Mouse (Mus musculus) layer of hippocampus, adult 9-11 months (tissue): ENCODE measurements around the gene Gpr142.
A peak's percentile ranks its signal among the peaks of the same experiment; 100 is the strongest.

ENCODE experiments used
- DNase-seq: peaks from one replicate; pipeline ENCODE4 v3.0.0; 2022

The Gpr142 gene

GRCm38 (mm10) chr11:114798624-114799023 is at the start of gene Gpr142:
Gene Gpr142 (plus strand): TSS chr11:114798924.
- no peak for DNase-seq

DNA sequence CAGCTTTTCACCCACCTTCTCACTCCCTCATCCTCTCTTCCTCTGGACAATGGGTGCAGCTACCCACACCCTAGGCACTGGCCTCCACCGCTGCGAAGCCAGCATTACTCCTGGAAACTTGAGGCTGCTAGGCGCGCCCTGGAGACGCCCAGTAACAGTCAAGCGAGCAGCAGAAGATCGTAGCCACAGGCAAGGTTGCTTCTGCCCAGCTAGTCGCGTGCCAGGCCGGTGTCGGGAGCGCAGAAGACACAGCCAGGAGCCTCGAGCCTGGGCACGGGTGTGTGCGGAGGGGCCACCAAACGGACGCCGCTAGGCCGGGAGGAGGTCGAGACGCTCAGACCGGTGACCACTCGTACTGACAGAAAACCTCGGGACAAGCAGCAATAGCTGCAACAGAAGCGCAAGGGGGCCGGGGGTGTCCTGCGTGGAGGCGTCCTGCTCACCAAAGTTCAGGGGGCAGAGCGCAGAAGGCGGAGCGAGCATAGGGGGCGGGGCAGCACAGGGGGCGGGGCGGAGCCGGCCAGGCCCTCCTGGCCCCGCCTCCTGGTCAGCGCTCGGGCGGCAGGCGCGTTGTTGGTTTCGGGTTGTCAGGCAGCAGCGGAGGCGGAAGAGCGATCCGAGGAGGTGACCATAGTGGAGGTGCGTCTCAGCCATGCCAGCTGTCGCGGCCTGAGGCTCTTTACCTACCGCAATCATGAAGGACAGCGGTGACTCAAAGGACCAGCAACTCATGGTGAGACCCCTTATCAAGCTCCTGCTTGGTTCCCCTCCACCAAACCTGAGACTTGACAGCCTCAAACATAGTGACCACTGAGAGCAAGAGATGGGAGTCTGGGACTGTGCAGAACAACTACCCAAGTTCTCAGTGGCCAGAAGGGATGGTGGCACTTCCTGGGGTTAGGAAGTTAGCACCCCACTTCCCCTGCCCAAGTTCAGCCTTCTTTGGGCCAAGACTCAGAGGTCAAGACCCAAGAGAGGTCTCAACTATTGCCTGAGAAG is 33.6 kb upstream of the Gpr142 start, which contains the start of gene Kif19a:
Gene Kif19a (plus strand): TSS at position 569 of the 999 bp plus-strand sequence.
- DNase-seq: no peak

- no peak for DNase-seq
Observed at GRCm38 (mm10) chr11:114769911-114770310, 28.8 kb upstream of the Gpr142 start.

DNA sequence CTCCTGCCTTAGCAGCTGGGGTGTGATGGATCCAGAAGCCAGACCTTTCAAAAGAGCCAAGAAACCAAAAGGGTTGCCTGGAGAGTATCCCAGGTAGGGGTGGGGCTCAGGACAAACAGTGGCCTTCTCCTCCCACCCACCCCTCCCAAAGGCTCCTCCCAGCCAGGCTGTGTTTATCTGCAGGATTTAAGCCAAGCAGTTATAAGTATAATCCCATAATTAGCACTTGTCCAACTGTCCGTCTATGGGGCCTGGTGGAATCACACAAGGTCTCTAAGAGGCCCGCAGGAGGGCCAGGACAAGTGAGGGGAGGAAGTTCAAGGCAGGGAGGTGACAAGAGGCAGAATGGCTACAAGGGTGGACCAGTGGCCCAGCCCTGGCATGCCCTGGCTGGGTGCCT is 26.8 kb upstream of the Gpr142 start:
- no peak for DNase-seq

DNA sequence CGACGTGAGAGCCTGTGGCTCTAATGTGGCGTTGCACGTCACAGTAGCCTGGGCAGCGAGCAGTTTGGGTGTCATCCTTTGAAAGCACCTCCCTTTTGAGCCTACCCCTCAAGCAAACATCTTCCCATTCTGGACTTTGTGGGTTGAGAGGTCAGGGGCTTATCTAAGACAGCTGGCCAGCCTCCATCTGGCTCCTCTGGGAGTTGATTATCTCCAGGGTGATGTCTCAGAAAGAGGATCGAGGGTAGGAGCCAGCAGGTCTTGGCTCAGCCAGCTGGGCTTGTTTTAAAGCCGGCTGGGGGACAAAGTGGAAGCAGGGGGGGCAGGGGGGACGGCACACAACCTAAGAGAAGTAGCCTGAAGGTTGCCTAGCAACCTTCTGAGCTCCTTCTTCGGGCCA is 18.6 kb upstream of the Gpr142 start:
- no peak for DNase-seq

DNA sequence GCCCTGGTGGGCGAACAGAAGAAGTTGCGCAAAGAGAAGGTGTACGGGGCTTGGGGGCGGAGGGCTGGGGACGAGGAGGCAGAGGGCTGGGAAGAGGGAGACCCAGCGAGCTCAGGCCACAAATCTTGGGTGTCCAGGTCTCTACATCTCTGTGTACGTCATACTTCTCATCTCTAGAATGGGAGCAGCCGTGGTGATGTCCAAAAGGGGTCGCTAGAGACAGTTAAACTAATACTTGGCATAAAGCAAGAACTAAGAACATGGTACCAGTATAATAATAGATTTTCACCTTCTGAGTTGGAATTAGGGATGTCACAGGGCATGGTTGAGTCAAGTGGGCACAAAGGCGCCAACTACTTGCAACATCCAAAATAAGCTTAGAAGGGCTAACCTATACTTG is 12.8 kb upstream of the Gpr142 start:
- DNase-seq: no peak

- peak; percentile 23 for DNase-seq
Observed at GRCm38 (mm10) chr11:114786326-114786725, 12.4 kb upstream of the Gpr142 start.

GRCm38 (mm10) chr11:114787611-114788010 is 11.1 kb upstream of the Gpr142 start:
- no peak for DNase-seq

- DNase-seq: peak; percentile 68
Observed at GRCm38 (mm10) chr11:114789061-114789714, 9.5 kb upstream of the Gpr142 start.

- no peak for DNase-seq
Observed at GRCm38 (mm10) chr11:114789716-114790115, 9.0 kb upstream of the Gpr142 start.

DNA sequence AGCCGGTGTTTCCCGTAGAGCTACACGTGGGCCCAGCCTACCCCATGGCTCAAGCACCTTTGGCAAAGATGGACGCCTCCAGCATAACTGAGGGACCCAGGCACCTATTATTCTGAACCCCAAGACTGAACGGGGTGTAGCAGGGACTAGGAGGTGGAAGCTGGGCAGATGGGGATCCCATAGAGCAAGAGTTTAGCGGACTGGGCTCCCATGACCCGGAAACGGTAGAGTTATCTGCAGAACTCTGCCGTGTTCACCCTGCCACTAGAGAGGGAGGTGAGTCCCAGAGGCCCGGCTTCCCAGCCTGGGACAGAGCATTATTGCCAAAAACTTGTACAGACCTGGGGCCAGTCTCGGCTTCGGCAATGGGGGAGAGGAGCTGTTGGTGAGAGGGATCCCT is 8.6 kb upstream of the Gpr142 start:
- no peak for DNase-seq

DNA sequence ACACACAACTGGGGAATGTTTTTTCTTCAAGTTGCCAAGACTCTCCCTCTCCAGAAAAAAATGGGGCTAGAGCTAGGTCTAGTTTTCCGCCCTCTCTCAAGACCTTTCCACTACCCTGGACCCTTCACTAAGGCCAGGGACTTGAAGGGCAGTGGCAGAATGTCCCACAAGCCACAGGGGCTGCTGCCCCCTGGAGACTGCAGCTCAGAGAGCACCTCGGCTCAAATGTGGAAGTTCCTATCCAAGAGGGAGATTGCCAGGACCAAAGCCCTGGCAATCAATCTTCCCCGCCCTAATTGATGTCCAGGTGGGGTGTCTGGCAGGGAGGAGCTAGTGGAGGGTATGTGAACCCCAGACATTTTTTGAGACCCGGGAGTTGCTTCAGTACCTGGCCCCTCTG is 7.9 kb upstream of the Gpr142 start:
- no peak for DNase-seq

GRCm38 (mm10) chr11:114791351-114791889 is 7.3 kb upstream of the Gpr142 start:
- no peak for DNase-seq

GRCm38 (mm10) chr11:114791891-114792411 is 6.8 kb upstream of the Gpr142 start:
- DNase-seq: peak; percentile 42

DNA sequence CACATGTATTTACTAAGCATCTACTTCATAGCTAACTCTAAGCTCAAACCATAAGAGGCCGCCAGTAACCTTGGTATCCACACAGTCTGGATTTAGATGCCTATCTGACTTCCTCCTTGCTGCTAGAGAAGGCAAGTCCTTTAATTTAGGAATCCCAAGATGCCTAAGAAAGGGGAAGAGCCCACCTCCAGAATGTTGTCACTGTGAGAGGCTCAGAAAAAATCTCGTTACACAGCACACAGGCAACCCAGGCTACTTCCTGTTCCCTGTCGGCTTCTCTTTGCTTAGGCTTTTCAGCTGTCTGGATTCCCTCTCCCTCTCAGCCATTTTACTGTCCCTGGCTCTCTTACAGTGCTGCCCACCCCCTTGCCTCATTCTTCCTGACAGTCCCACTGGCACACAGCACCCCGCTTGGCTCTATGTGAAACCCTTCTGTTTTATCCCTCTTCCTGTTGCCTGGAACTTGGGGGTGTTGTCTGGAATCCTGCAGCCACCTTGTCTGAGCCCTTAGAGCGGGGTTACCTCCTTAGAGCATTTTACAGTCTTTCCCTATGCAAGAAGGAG is 5.7 kb upstream of the Gpr142 start:
- peak; percentile 48 for DNase-seq

DNA sequence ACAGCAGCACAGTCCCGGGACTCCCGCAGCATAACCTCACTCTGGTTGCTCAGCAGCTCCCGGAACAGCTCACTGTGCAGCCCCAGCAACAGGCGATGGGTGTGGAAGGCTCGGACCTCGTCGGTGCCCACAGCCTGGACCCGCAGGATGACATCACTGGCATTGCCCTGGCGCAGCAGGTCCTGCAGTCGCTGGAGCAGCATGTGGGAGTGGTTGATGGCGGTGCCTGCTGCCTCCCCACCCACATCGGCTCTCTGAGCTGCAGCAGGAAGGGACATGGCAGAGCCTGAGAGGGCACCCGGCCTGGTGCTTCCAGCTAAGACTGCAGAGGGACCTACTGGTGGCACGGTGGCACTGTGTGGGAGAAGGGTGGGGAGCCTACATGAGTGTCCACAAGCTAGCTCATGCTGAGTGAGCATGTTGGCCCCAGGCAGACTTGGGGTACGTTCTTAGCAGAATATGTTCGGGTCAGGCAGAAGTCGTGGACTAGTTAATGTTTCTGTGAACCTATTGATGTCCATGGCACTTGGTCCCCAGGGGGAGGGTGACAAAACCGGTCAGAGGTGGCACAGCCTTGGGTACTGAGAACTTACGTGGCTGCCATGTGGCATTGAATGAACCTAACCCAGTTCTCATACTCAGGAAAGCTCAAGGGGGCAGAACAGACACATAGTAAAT is 4.7 kb upstream of the Gpr142 start:
- no peak for DNase-seq

DNA sequence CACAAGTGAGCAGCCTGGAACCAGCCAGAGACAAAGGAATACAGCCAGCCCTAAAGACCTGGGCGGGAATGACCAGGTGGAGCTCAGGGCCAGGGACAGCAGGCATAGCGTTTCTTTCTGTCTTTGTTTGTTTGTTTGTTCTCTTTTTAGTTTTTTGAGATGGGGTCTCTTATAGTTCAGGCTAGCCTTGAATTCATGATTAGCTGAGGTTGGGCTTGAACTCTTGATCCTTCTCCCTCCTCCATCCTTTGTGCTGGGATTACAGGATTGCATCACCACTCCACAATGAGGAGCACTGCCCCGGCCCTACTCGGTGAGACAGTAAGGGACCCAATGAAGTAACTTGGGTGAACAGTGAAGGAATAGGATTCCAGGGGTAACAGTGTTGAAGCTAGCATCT is 4.0 kb upstream of the Gpr142 start:
- DNase-seq: no peak

DNA sequence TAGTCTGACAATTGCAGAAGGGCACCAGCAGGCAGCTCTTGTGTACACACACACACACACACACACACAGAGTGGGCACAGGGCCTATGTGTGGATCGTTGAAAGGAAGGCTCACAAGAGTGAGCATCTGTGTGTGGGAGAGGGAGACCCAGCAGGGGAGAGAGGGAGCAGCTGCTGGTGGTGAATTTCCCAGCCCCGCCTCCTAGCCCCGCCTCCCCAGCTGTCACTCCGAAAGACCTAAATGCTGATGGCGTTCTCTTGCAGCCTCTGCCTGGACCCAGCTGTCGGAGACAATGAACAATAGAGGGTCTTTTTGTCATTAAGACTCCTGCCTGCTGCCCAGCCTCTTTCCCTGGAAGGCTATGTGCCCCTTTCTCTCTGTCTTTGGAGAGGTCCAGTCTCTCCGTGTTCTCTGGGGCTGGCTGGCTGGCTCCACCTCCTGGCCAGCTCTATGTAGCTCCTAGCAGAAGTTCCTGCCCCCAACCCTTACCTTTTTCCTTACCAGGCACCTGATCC is 3.4 kb upstream of the Gpr142 start:
- peak; percentile 97 for DNase-seq

GRCm38 (mm10) chr11:114795848-114796322 is 2.8 kb upstream of the Gpr142 start, which contains the start of gene Btbd17:
Gene Btbd17 (minus strand): TSS chr11:114795945.
- peak; percentile 59 for DNase-seq

- DNase-seq: no peak
Observed at GRCm38 (mm10) chr11:114797176-114797575, 1.5 kb upstream of the Gpr142 start.

- no peak for DNase-seq
Observed at GRCm38 (mm10) chr11:114797981-114798380, 743 bp upstream of the Gpr142 start.

- DNase-seq: no peak
Observed at GRCm38 (mm10) chr11:114801906-114802305, 3.2 kb downstream of the Gpr142 start.
